Mouse (Mus musculus) heart, adult 2 months (tissue): ENCODE measurements around the gene Kcna7.

ENCODE experiments used
- CTCF ChIP-seq: fragments of 200-600 bp; IDR thresholded peaks from 2 replicates; pipeline ENCODE4 v1.8.1; 2022; ENCODE audit warnings: antibody characterized with exemption, mild to moderate bottlenecking, moderate library complexity
- EP300 ChIP-seq: fragments of 200-500 bp; IDR thresholded peaks from 2 replicates; pipeline ENCODE4 v1.6.1; 2011; ENCODE audit warnings: low read depth, low read length, control low read depth; ENCODE audit not compliant: insufficient read depth
- POLR2A ChIP-seq: fragments of 200-500 bp; IDR thresholded peaks from 2 replicates; pipeline ENCODE4 v1.6.1; 2011; ENCODE audit warnings: mild to moderate bottlenecking, low read depth, low read length, control low read depth; ENCODE audit not compliant: insufficient read depth

DNA sequence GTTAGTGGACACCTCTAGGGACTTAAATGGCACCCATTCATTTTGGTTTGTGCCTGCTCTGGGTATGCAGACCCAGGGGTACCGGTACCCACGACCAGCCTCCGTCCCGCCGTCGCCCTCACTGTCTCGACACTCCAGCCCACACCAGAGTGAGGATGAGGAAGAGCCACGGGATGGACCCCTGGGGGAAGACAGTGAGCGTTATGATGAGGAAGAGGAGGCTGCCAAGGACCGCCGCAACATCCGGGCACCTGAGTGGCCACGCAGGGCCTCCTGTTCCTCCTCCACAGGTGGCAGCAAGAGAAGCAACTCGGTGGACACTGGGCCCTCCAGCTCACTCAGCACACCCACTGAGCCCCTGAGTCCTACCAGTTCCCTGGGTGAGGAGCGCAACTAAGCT is 49.5 kb downstream of the Kcna7 start:
- TF ChIP-seq CTCF (no peak), POLR2A (no peak), EP300 (no peak)
